Mouse (Mus musculus): ENCODE measurements around the gene Fam102b. TPM values are rescaled to one million over a fixed set of nuclear protein-coding genes. Genes with fewer than 3 reads are reported as not detected.

The Fam102b gene
- total RNA-seq, 2 experiments from 2014 or later: 26.5 to 28.2 TPM

DNA sequence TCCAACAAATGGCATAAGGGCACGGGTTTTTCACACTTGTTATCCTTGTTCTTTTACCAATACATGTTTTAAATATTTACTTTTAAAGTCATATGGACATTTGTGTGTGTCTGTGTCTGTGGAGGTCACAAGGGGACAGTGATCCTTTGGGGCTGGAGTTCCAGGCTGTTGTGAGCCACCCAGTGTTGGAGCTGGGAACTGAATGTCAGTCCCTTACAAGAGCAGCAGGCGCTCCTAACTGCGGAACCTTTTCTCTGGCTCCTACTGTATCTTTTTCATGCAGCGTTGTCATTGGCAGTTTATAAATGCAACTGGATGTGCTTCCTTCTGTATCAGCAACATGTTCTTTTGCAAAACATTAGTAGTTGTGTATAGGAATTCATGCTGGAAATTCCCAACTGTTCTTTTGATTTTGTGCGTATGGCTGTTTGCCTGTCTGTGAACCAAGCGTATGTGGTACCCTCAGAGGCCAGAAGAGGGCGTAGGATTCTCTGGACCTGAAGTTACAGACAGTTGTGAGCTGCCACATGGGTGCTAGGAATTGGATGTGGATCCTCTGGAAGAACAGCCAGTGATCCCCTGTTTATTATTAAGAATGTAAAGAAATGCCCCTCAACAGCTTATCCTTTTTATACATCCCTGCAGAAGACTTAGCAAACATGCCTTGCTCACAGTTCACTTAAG, 62.9 kb downstream of the Fam102b start:
- H3K4me3 ChIP-seq: no peak overlapping the region
- H3K27ac ChIP-seq: no peak overlapping the region
- no peak for DNase-seq (ENCODE audit: low spot score in 2 of 2)
- TF ChIP-seq CTCF (conservative IDR thresholded peaks at IDR 0.05): peak; percentile 71

DNA sequence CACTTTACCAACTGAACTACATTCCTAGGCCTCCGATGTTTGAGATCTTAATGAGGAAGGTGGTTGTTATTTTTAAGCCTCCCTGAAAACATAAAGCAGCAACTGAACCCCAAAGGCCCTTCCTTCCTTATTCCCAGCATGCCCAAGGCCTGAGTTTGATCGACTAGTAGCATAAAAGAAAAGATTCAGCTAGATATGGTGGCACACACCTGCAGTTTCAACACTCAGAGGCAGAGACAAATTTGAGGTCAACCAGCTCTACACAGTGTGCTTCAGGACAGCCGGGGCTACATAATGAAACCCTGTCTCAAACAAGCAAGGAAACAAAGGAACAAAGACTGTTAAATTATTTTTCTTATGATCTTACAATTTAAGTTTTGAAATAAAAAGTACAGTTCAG, 63.6 kb downstream of the Fam102b start:
- H3K4me3 ChIP-seq: no peak overlapping the region
- no peak overlapping the region for H3K27ac ChIP-seq
- DNase-seq (ENCODE audit: low spot score in 2 of 2): no peak
- no peak for TF ChIP-seq CTCF (conservative IDR thresholded peaks at IDR 0.05)

DNA sequence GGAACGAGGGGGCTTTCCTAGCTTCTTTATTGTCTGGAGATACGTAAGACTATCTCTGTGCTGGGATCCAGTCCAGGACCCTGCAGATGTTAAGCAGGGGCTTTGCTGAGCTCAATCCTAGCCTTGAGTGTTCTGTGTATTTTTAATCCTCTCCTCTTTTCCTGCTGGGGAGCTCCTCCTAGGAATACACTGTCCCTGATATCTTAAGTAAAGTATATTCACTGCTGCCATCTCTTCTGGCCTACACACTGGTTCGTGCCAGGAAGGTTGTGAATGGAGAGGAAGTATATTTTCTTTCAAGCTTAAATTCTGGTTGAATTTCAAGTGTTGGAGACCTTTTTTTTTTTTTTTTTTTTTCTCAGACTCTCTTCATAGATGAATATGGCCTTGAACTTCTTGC, 64.1 kb downstream of the Fam102b start:
- TF ChIP-seq CTCF (conservative IDR thresholded peaks at IDR 0.05): no peak

GRCm38 (mm10) chr3:108961655-108962054, 65.8 kb downstream of the Fam102b start:
- no peak overlapping the region for H3K4me3 ChIP-seq
- peak overlapping the region; percentile 14; the same call in 1 of the 2 replicates for H3K27ac ChIP-seq
- DNase-seq (ENCODE audit: low spot score in 2 of 2): no peak
- TF ChIP-seq CTCF (conservative IDR thresholded peaks at IDR 0.05): no peak

More for the DNA sequence above, 64.1 kb downstream of the Fam102b start:
- DNase-seq (ENCODE audit: low spot score in 2 of 2): no peak
- Histone ChIP-seq H3K27ac (no peak overlapping the region), H3K4me3 (no peak overlapping the region)

- TF ChIP-seq CTCF (conservative IDR thresholded peaks at IDR 0.05): no peak
- DNase-seq (ENCODE audit: low spot score in 2 of 2): no peak
- peak overlapping the region; percentile 14; the same call in 1 of the 2 replicates for H3K27ac ChIP-seq
- no peak overlapping the region for H3K4me3 ChIP-seq
Observed at GRCm38 (mm10) chr3:108961226-108961625, 66.2 kb downstream of the Fam102b start.

GRCm38 (mm10) chr3:108959680-108960295, 67.6 kb downstream of the Fam102b start:
- no peak overlapping the region for H3K27ac ChIP-seq
- DNase-seq (ENCODE audit: low spot score in 2 of 2): no peak
- H3K4me3 ChIP-seq: no peak overlapping the region
- no peak for TF ChIP-seq CTCF (conservative IDR thresholded peaks at IDR 0.05)

DNA sequence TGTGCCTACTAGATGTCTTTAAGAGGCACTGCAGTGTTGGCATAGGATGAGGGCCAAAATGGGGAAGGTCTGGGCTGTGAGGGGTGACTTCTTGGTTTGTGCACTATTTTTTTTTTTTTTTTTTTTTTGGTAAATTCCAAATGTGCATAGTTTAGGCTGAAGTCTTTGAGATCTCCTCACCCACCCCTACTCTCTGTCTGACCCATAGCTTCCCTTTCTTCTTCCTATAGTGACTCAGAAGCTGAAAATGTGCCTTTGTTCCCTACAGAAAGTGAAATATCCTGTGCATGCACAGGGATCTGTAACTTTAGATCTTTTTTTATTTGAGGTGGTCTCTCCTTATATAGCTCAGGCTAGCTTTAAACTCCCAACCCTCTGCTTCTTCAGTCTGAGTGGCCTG, 69.4 kb downstream of the Fam102b start:
- no peak for TF ChIP-seq CTCF (conservative IDR thresholded peaks at IDR 0.05)
- no peak overlapping the region for H3K4me3 ChIP-seq
- no peak for DNase-seq (ENCODE audit: low spot score in 2 of 2)
- no peak overlapping the region for H3K27ac ChIP-seq

DNA sequence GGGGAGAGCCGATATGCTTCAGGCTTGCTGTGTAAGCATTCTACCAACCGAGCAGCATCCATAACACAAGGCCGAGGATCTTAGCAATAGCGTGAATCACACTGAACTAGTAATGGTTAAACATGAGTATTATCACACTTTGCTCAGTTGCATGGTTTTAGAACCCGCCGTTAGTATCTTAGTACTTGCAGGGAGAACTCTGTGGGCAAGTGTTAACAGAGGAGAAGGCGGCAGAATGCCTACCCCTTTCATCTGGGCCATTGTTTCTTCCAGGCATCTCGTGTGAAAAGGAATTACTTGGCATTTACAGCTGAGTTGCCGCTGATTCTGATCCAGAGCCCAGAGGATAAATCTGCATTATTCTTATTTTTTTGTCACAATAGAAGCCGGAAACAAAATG, 86.4 kb downstream of the Fam102b start:
- Histone ChIP-seq H3K4me3 (no peak overlapping the region; the same call in 1 of the 2 replicates), H3K27ac (no peak overlapping the region)
- no peak for TF ChIP-seq CTCF (conservative IDR thresholded peaks at IDR 0.05)
- DNase-seq (ENCODE audit: low spot score in 2 of 2): no peak

- H3K27ac ChIP-seq: peak within 1 kb of the TSS; percentile 39; the same call in 1 of the 2 replicates
- H3K4me3 ChIP-seq: peak within 1 kb of the TSS; percentile 47
- DNase-seq (ENCODE audit: low spot score in 2 of 2): no peak
- TF ChIP-seq CTCF (conservative IDR thresholded peaks at IDR 0.05): no peak
Observed at GRCm38 (mm10) chr3:108940001-108940633, 87.3 kb downstream of the Fam102b start, which contains the start of gene Gm9857. Gm9857 (minus strand) TSS chr3:108940445.

DNA sequence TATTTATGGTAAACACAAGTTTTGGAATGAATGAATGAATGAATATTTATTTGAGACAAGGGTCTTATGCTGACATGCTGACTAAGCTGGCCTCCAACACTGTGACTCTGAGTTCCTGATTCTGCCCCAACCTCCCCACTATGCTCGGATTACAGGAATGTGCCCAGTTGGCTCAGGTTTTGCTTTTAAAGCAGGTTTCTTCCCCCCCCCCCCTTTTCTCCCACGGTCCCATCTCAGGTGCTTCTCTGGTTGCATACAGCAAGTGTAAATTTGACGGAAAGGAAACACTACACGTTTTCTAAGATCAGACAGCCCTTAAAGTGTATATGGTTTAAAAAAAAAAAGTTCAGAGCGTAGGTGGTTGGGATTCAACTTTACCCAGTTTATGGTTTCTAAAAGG, 87.8 kb downstream of the Fam102b start, which contains the start of gene Henmt1:
Gene Henmt1 (plus strand): TSS at position 301 of the 400 bp plus-strand sequence.
- Histone ChIP-seq H3K27ac (peak within 1 kb of the TSS; percentile 39; the same call in 1 of the 2 replicates), H3K4me3 (peak within 1 kb of the TSS; percentile 47)
- no peak for DNase-seq (ENCODE audit: low spot score in 2 of 2)
- no peak for TF ChIP-seq CTCF (conservative IDR thresholded peaks at IDR 0.05)

GRCm38 (mm10) chr3:108938691-108939090, 88.7 kb downstream of the Fam102b start:
- Histone ChIP-seq H3K27ac (no peak overlapping the region), H3K4me3 (no peak overlapping the region)
- DNase-seq (ENCODE audit: low spot score in 2 of 2): no peak
- no peak for TF ChIP-seq CTCF (conservative IDR thresholded peaks at IDR 0.05)

GRCm38 (mm10) chr3:108933557-108933956, 93.8 kb downstream of the Fam102b start:
- no peak for DNase-seq (ENCODE audit: low spot score in 2 of 2)
- no peak for TF ChIP-seq CTCF (conservative IDR thresholded peaks at IDR 0.05)

DNA sequence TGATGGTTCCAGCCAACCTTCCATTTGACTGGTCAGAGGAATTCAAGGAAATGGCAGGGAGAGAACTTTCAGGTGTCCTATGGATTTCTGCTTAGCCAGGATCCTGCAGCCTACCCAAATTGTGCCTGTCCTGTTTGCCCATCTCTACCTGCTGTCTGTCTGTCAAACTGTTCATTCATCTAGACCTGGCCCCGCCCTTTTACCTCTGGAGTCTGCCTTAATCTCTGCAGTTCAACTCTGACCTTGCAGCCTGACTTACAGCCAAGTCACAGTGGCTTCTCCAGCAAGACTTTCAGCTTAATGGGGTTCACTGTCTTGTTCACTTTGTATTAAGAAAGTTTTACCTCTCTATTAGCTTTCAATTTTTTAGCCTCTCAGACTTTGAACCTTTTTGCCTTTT, 101.1 kb downstream of the Fam102b start:
- Histone ChIP-seq H3K4me3 (no peak overlapping the region), H3K27ac (no peak overlapping the region)
- TF ChIP-seq CTCF (conservative IDR thresholded peaks at IDR 0.05): no peak
- no peak for DNase-seq (ENCODE audit: low spot score in 2 of 2)

More at GRCm38 (mm10) chr3:108933557-108933956, 93.8 kb downstream of the Fam102b start:
- Histone ChIP-seq H3K27ac (no peak overlapping the region), H3K4me3 (no peak overlapping the region)
